Comparison of ENCODE assay signal across 24 mouse cellular contexts in the genomic region with DNA sequence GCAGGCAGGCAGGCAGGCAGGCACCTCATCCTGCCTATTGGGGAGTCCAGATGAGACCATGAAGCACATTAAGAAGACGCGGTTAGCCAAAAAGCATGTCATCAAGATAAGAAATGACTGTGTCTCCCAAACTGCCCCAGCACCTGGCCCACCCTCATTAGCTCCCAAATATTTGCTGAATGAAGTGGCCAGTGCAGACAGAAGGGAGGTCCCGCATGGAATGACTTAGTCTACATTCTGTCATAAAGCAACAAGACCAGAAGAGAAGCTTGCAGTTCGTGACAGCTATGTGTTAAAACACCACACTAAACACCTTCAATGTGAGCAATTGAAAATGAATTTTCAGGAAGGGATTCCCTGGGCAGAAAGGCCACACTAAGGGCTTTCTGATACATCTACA. TPM values are rescaled to one million over a fixed set of nuclear protein-coding genes. Genes with fewer than 3 reads are reported as not detected.
DNase-seq lines count a peak whose midpoint lies in the region; ATAC-seq and TF ChIP-seq lines count a peak whose summit lies in the region.
"Had no signal": no experiment of that assay in that cellular context is flagged by ENCODE, and none has a peak within 500 bp of the region (broad histone marks: within the 10 kb centered on the region; RNA-seq: fewer than 3 reads in every experiment).

No protein-coding gene starts in this region.

- no peak for TF ChIP-seq CTCF in C2C12 (IDR thresholded peaks at IDR 0.05; ENCODE audit: control insufficient read depth, insufficient read depth, insufficient read length)

- H3K79me3 ChIP-seq in C2C12 (ENCODE audit: low read depth) = no peaks in the 10 kb centered on the region

- H3K79me2 ChIP-seq in C2C12 (ENCODE audit: control insufficient read depth, insufficient read depth) = no peaks in the 10 kb centered on the region

- no peaks in the 10 kb centered on the region for H3K36me3 ChIP-seq in midbrain, embryonic 11.5 days (ENCODE audit: control insufficient read depth, insufficient read depth, low read length)
- no peaks in the 10 kb centered on the region for H3K36me3 ChIP-seq in midbrain, embryonic 13.5 days
- no peaks in the 10 kb centered on the region for H3K36me3 ChIP-seq in C2C12 (ENCODE audit: control insufficient read depth, insufficient read depth)
- H3K36me3 ChIP-seq in embryonic facial prominence, embryonic 10.5 days (replicated peaks) = no peaks in the 10 kb centered on the region
- H3K36me3 ChIP-seq in forebrain, embryonic 14.5 days (ENCODE audit: control insufficient read depth, insufficient read depth, low read length) = no peaks in the 10 kb centered on the region
- H3K36me3 ChIP-seq: embryonic facial prominence, embryonic 13.5 days; embryonic facial prominence, embryonic 15.5 days had no signal

- no peaks in the 10 kb centered on the region for H3K9me3 ChIP-seq in midbrain, embryonic 11.5 days (ENCODE audit: control insufficient read depth, low read length)
- H3K9me3 ChIP-seq in midbrain, embryonic 13.5 days = no peaks in the 10 kb centered on the region
- H3K9me3 ChIP-seq in embryonic facial prominence, embryonic 10.5 days = no peaks in the 10 kb centered on the region
- H3K9me3 ChIP-seq in forebrain, embryonic 14.5 days (replicated peaks; ENCODE audit: control insufficient read depth, low read length) = no peaks in the 10 kb centered on the region
- H3K9me3 ChIP-seq: embryonic facial prominence, embryonic 13.5 days; embryonic facial prominence, embryonic 15.5 days; forebrain, embryonic 10.5 days; forebrain, embryonic 13.5 days; G1E had no signal

- WGBS in midbrain, embryonic 11.5 days = 89% methylated on average over 4 of the region's 4 CpGs
- WGBS in midbrain, embryonic 13.5 days = 91% methylated on average over 4 of the region's 4 CpGs
- WGBS in embryonic facial prominence, embryonic 10.5 days = 88% methylated on average over 4 of the region's 4 CpGs
- 92% methylated on average over 4 of the region's 4 CpGs for WGBS in forebrain, embryonic 14.5 days

- no peak for ATAC-seq in midbrain, embryonic 11.5 days (ENCODE audit: low FRiP score)
- no peak for ATAC-seq in midbrain, embryonic 13.5 days
- ATAC-seq in forebrain, embryonic 14.5 days = no peak
- ATAC-seq: activated CD4-positive, CD25-positive, alpha-beta regulatory T cell, adult 4 months; CD4-positive, CD25-positive, alpha-beta regulatory T cell, adult 4 months; forebrain, embryonic 13.5 days; forebrain, embryonic 16.5 days; Patski had no signal

- no peak overlapping the region for H3K27ac ChIP-seq in midbrain, embryonic 11.5 days (ENCODE audit: low read depth, low read length)
- H3K27ac ChIP-seq in midbrain, embryonic 13.5 days = no peak overlapping the region
- 0 out of 2 replicates have a peak overlapping the region, but pooled peaks have one; percentile 10 for H3K27ac ChIP-seq in embryonic facial prominence, embryonic 10.5 days (replicated peaks)
- H3K27ac ChIP-seq in forebrain, embryonic 14.5 days (ENCODE audit: low read depth, low read length) = no peak overlapping the region
- H3K27ac ChIP-seq: embryonic facial prominence, embryonic 13.5 days; embryonic facial prominence, embryonic 15.5 days; forebrain, embryonic 10.5 days; forebrain, embryonic 13.5 days had no signal

- no peak overlapping the region for H3K4me3 ChIP-seq in midbrain, embryonic 11.5 days (ENCODE audit: low read depth, low read length)
- H3K4me3 ChIP-seq in midbrain, embryonic 13.5 days (replicated peaks) = no peak overlapping the region
- H3K4me3 ChIP-seq in C2C12 (ENCODE audit: insufficient read depth, poor library complexity, severe bottlenecking) = no peak overlapping the region
- H3K4me3 ChIP-seq in embryonic facial prominence, embryonic 10.5 days = no peak overlapping the region
- H3K4me3 ChIP-seq in forebrain, embryonic 14.5 days (ENCODE audit: low read depth, low read length) = no peak overlapping the region
- H3K4me3 ChIP-seq: embryonic facial prominence, embryonic 13.5 days; embryonic facial prominence, embryonic 15.5 days; erythroblast, embryonic 14.5 days; forebrain, embryonic 10.5 days; forebrain, embryonic 13.5 days had no signal

- H3K27me3 ChIP-seq in midbrain, embryonic 11.5 days (ENCODE audit: control insufficient read depth, insufficient read depth, low read length) = no peaks in the 10 kb centered on the region
- peaks cover 21% of the 10 kb centered on the region for H3K27me3 ChIP-seq in midbrain, embryonic 13.5 days
- no peaks in the 10 kb centered on the region for H3K27me3 ChIP-seq in C2C12 (ENCODE audit: control insufficient read depth, insufficient read depth, insufficient read length)
- peaks cover 18% of the 10 kb centered on the region for H3K27me3 ChIP-seq in embryonic facial prominence, embryonic 10.5 days (replicated peaks; ENCODE audit: low read depth, poor library complexity, severe bottlenecking)
- H3K27me3 ChIP-seq in forebrain, embryonic 14.5 days (replicated peaks; ENCODE audit: control insufficient read depth, insufficient read depth, low read length) = no peaks in the 10 kb centered on the region
- H3K27me3 ChIP-seq: CH12.LX; embryonic facial prominence, embryonic 13.5 days; embryonic facial prominence, embryonic 15.5 days; Patski had no signal

- no peak overlapping the region for H3K9ac ChIP-seq in midbrain, embryonic 11.5 days (ENCODE audit: low read length)
- H3K9ac ChIP-seq in midbrain, embryonic 13.5 days (replicated peaks) = no peak overlapping the region
- H3K9ac ChIP-seq in forebrain, embryonic 14.5 days (ENCODE audit: low read length) = no peak overlapping the region
- H3K9ac ChIP-seq: embryonic facial prominence, embryonic 13.5 days; embryonic facial prominence, embryonic 15.5 days; forebrain, embryonic 13.5 days had no signal

- DNase-seq in midbrain, embryonic 11.5 days (ENCODE audit: low spot score, missing footprints) = peak; percentile 62
- no peak for DNase-seq in embryonic facial prominence, embryonic 10.5 days (ENCODE audit: low spot score)
- no peak for DNase-seq in forebrain, embryonic 14.5 days (ENCODE audit: low spot score)
- DNase-seq: adrenal gland, adult 8-10 months; adrenal gland, postnatal 14 days; adrenal gland, postnatal 36 days; cerebellum, adult 11-12 months; cerebellum, adult 2 months; cerebellum, adult 9-10 months; cerebellum, postnatal 10 days; cerebellum, postnatal 25 days had no signal

- no peak overlapping the region for H3K4me2 ChIP-seq in midbrain, embryonic 11.5 days
- H3K4me2 ChIP-seq in midbrain, embryonic 13.5 days (replicated peaks) = no peak overlapping the region
- no peak overlapping the region for H3K4me2 ChIP-seq in forebrain, embryonic 14.5 days (ENCODE audit: low read length)
- H3K4me2 ChIP-seq: embryonic facial prominence, embryonic 13.5 days; embryonic facial prominence, embryonic 15.5 days; forebrain, embryonic 13.5 days had no signal

- H3K4me1 ChIP-seq in midbrain, embryonic 11.5 days (ENCODE audit: control insufficient read depth, insufficient read depth, low read length) = peaks cover 1% of the 10 kb centered on the region; the same call in 1 of the 2 replicates
- H3K4me1 ChIP-seq in midbrain, embryonic 13.5 days (replicated peaks) = peaks cover 13% of the 10 kb centered on the region
- H3K4me1 ChIP-seq in embryonic facial prominence, embryonic 10.5 days = peaks cover 54% of the 10 kb centered on the region
- H3K4me1 ChIP-seq in forebrain, embryonic 14.5 days (ENCODE audit: control insufficient read depth, insufficient read depth, low read length) = no peaks in the 10 kb centered on the region; the same call in 1 of the 2 replicates

- no peak overlapping the region for H3ac ChIP-seq in C2C12 (ENCODE audit: control insufficient read depth, insufficient read length, low read depth)

TF ChIP-seq in C2C12, 6 proteins besides CTCF, POLR2A, EP300 and RAD21:
- TF ChIP-seq MAX (IDR thresholded peaks at IDR 0.05) (no peak), MYOD1 (IDR thresholded peaks at IDR 0.05; ENCODE audit: control insufficient read depth, insufficient read length, low read depth) (peak; percentile 55)
TF ChIP-seq in C2C12: peak in this region for 1.

RNA-seq across cellular contexts. Expression of gene Hlcs, which starts 57.8 kb away (rescaled TPM):
- polyA plus RNA-seq in midbrain, embryonic 11.5 days (2014; fragmentation: Nextera tagmentation; extraction: Ambion mirVana) = 8.0 and 8.1 TPM in 2 replicates
- 9.2 and 9.8 TPM in 2 replicates for polyA plus RNA-seq in midbrain, embryonic 13.5 days (2015; fragmentation: Nextera tagmentation; extraction: Ambion mirVana)
- 1.7 TPM for polyA plus RNA-seq in C2C12 (2012; fragmentation: generic; extraction: Trizol)
- 12.2 and 13.1 TPM in 2 replicates for polyA plus RNA-seq in embryonic facial prominence, embryonic 10.5 days (2016; fragmentation: Nextera tagmentation; extraction: Ambion mirVana)
- polyA plus RNA-seq in forebrain, embryonic 14.5 days (2014; fragmentation: Nextera tagmentation; extraction: Ambion mirVana) = 3.9 and 4.0 TPM in 2 replicates
